Mouse (Mus musculus) lung, postnatal 0 days (tissue): ENCODE measurements at regions not wholly inside any gene's neighbourhood (a gene's known extent, or its start where the extent isn't known, plus 50 kb on each side); places are given as distances from the start of the nearest gene placed in this dataset.

ENCODE experiments used
- CTCF ChIP-seq: IDR thresholded peaks from 2 replicates; pipeline ENCODE4 v1.5.1; 2016; ENCODE audit warnings: antibody characterized with exemption, mild to moderate bottlenecking
- EP300 ChIP-seq: IDR thresholded peaks from 2 replicates; pipeline ENCODE4 v1.6.1; 2016; ENCODE audit warnings: antibody characterized with exemption, mild to moderate bottlenecking, control low read depth

DNA sequence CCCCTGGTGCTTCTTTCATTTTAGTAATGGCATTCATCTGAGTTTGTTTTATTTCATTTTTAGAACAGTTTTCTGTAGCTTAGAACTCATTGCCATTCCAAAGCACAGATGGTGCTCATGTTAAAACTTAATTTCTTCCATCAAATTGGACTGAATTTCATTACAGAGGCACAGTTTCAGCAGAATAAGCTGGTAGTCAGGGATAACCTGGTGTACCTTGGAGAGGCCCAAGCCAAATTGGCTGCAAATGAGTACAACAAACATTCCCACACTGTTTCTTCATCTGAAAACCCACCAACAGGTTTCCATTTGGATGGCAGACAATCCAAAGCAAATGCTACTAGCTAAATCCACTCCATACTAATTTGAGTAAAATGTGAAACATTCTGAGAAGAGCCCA lies 960.2 kb upstream of the Vwc2 start:
- TF ChIP-seq CTCF, result no peak
- TF ChIP-seq EP300, result no peak
